Mouse (Mus musculus) MEL (cell line): ENCODE measurements at regions not wholly inside any gene's neighbourhood (a gene's known extent, or its start where the extent isn't known, plus 50 kb on each side); places are given as distances from the start of the nearest gene placed in this dataset.

ENCODE experiments used
- DNase-seq: peaks from one replicate; pipeline ENCODE4 v3.0.0; 2011; ENCODE audit warnings: low read depth, low spot score
- H3K27ac ChIP-seq: 2 replicates; pipeline ENCODE4 v1.5.1; 2012; ENCODE audit warnings: low read depth, mild to moderate bottlenecking, control low read depth, low read length, moderate library complexity; ENCODE audit not compliant: control insufficient read depth
- H3K27me3 ChIP-seq, 2 experiments: fragments of 150-350 bp in 1 of 2; sonication (generic) in 1 of 2; 2 replicates each; pipeline ENCODE4 v1.6.1; 2012; ENCODE audit warnings: low read length in 2 of 2, mild to moderate bottlenecking in 2 of 2, improper control_type of control experiment in 1 of 2, moderate library complexity in 1 of 2; ENCODE audit not compliant: insufficient read depth in 2 of 2, control insufficient read depth in 1 of 2
- H3K36me3 ChIP-seq, 2 experiments: 2 replicates each; pipeline ENCODE4 v1.6.1; 2012 to 2014; ENCODE audit warnings: low read length in 2 of 2, improper control_type of control experiment in 1 of 2, inconsistent platforms in 1 of 2, mild to moderate bottlenecking in 1 of 2; ENCODE audit not compliant: insufficient read depth in 2 of 2, control insufficient read depth in 1 of 2
- H3K4me1 ChIP-seq, 2 experiments: fragments of 150-350 bp in 1 of 2; sonication (generic) in 1 of 2; 2 replicates each; pipeline ENCODE4 v1.6.1; 2012; ENCODE audit warnings: low read length in 2 of 2, improper control_type of control experiment in 1 of 2, mild to moderate bottlenecking in 1 of 2; ENCODE audit not compliant: insufficient read depth in 2 of 2, control insufficient read depth in 1 of 2
- H3K4me3 ChIP-seq, 2 experiments: fragments of 150-350 bp in 1 of 2; sonication (generic) in 1 of 2; 2 replicates each; pipeline ENCODE4 v1.5.1; 2012; ENCODE audit warnings: low read depth in 2 of 2, low read length in 2 of 2, mild to moderate bottlenecking in 2 of 2, moderate library complexity in 2 of 2, control low read depth in 1 of 2, improper control_type of control experiment in 1 of 2; ENCODE audit not compliant: control insufficient read depth in 1 of 2, insufficient read depth in 1 of 2
- H3K79me2 ChIP-seq: 2 replicates; pipeline ENCODE4 v1.6.1; 2012; ENCODE audit warnings: mild to moderate bottlenecking, low read length, moderate library complexity; ENCODE audit not compliant: control insufficient read depth, poor library complexity, insufficient read depth
- H3K9ac ChIP-seq: 2 replicates; pipeline ENCODE4 v1.6.1; 2012; ENCODE audit warnings: low read depth, mild to moderate bottlenecking, control low read depth, low read length, moderate library complexity; ENCODE audit not compliant: control insufficient read depth, poor library complexity, severe bottlenecking
- H3K9me3 ChIP-seq: fragments of 150-350 bp; sonication (generic); replicated peaks from 2 replicates; pipeline ENCODE4 v1.6.1; 2012; ENCODE audit warnings: mild to moderate bottlenecking, low read length, improper control_type of control experiment, moderate library complexity; ENCODE audit not compliant: insufficient read depth
- BHLHE40 ChIP-seq: IDR thresholded peaks from 2 replicates; pipeline ENCODE4 v1.6.1; 2012; ENCODE audit warnings: low read depth, mild to moderate bottlenecking, inconsistent platforms, low read length, improper control_type of control experiment, borderline replicate concordance
- CTCF ChIP-seq, 3 experiments: IDR thresholded peaks in 2 of 3; conservative IDR thresholded peaks in 1 of 3; 2 replicates each; pipeline ENCODE4 v1.5.1; 2011 to 2012; ENCODE audit warnings: low read length in 3 of 3, low read depth in 2 of 3, mild to moderate bottlenecking in 2 of 3, improper control_type of control experiment in 1 of 3, inconsistent platforms in 1 of 3, mixed read lengths in 1 of 3, moderate library complexity in 1 of 3; ENCODE audit not compliant: control insufficient read depth in 1 of 3, insufficient read depth in 1 of 3, poor library complexity in 1 of 3, severe bottlenecking in 1 of 3
- ELF1 ChIP-seq: IDR thresholded peaks from 2 replicates; pipeline ENCODE4 v1.6.1; 2014; ENCODE audit warnings: low read depth, mild to moderate bottlenecking, inconsistent platforms, low read length, improper control_type of control experiment, moderate library complexity
- EP300 ChIP-seq, 2 experiments: IDR thresholded peaks; 2 replicates each; pipeline ENCODE4 v1.6.1; 2011; ENCODE audit warnings: improper control_type of control experiment in 2 of 2, low read length in 2 of 2, low read depth in 1 of 2, mild to moderate bottlenecking in 1 of 2
- ETS1 ChIP-seq: IDR thresholded peaks from 2 replicates; pipeline ENCODE4 v1.6.1; 2012; ENCODE audit warnings: low read depth, mild to moderate bottlenecking, inconsistent platforms, low read length, improper control_type of control experiment, moderate library complexity
- GABPA ChIP-seq: IDR thresholded peaks from 2 replicates; pipeline ENCODE4 v1.6.1; 2012; ENCODE audit warnings: low read depth, mild to moderate bottlenecking, inconsistent platforms, low read length, improper control_type of control experiment, moderate library complexity
- GATA1 ChIP-seq: IDR thresholded peaks from 2 replicates; pipeline ENCODE4 v1.6.1; 2011; ENCODE audit warnings: low read depth, low read length, improper control_type of control experiment
- JUND ChIP-seq: IDR thresholded peaks from 2 replicates; pipeline ENCODE4 v1.6.1; 2011; ENCODE audit warnings: low read depth, mild to moderate bottlenecking, improper control_type of control experiment, low read length
- MAZ ChIP-seq: IDR thresholded peaks from 2 replicates; pipeline ENCODE4 v1.6.1; 2012; ENCODE audit warnings: low read depth, mild to moderate bottlenecking, inconsistent platforms, low read length, improper control_type of control experiment
- MXI1 ChIP-seq: IDR thresholded peaks from 2 replicates; pipeline ENCODE4 v1.6.1; 2011; ENCODE audit warnings: mild to moderate bottlenecking, low read depth, low read length, improper control_type of control experiment
- MYB ChIP-seq: IDR thresholded peaks from 2 replicates; pipeline ENCODE4 v1.6.1; 2011; ENCODE audit warnings: mild to moderate bottlenecking, low read depth, low read length, improper control_type of control experiment
- MYC ChIP-seq: IDR thresholded peaks from 2 replicates; pipeline ENCODE4 v1.6.1; 2011; ENCODE audit warnings: low read depth, mild to moderate bottlenecking, low read length, improper control_type of control experiment, moderate library complexity
- TAL1 ChIP-seq: IDR thresholded peaks from 2 replicates; pipeline ENCODE4 v1.6.1; 2012; ENCODE audit warnings: mild to moderate bottlenecking, inconsistent platforms, low read length, moderate library complexity, mixed read lengths
- TCF12 ChIP-seq: IDR thresholded peaks from 2 replicates; pipeline ENCODE4 v1.6.1; 2014; ENCODE audit warnings: low read depth, mild to moderate bottlenecking, inconsistent platforms, low read length, improper control_type of control experiment, moderate library complexity
- UBTF ChIP-seq: IDR thresholded peaks from 2 replicates; pipeline ENCODE4 v1.6.1; 2012; ENCODE audit warnings: low read depth, mild to moderate bottlenecking, inconsistent platforms, low read length, improper control_type of control experiment, moderate library complexity, borderline replicate concordance; ENCODE audit not compliant: insufficient read depth
- USF1 ChIP-seq: IDR thresholded peaks from 2 replicates; pipeline ENCODE4 v1.6.1; 2014; ENCODE audit warnings: low read depth, mild to moderate bottlenecking, inconsistent platforms, low read length, improper control_type of control experiment, moderate library complexity
- USF2 ChIP-seq, 2 experiments: IDR thresholded peaks; 2 replicates each; pipeline ENCODE4 v1.6.1; 2011 to 2012; ENCODE audit warnings: improper control_type of control experiment in 2 of 2, low read length in 2 of 2, borderline replicate concordance in 1 of 2, inconsistent platforms in 1 of 2, low read depth in 1 of 2, mild to moderate bottlenecking in 1 of 2; ENCODE audit not compliant: insufficient read depth in 1 of 2
- ZC3H11A ChIP-seq: IDR thresholded peaks from 2 replicates; pipeline ENCODE4 v1.6.1; 2012; ENCODE audit warnings: low read depth, mild to moderate bottlenecking, inconsistent platforms, low read length, improper control_type of control experiment
- ZNF384 ChIP-seq: IDR thresholded peaks from 2 replicates; pipeline ENCODE4 v1.6.1; 2012; ENCODE audit warnings: low read depth, mild to moderate bottlenecking, inconsistent platforms, low read length, improper control_type of control experiment

DNA sequence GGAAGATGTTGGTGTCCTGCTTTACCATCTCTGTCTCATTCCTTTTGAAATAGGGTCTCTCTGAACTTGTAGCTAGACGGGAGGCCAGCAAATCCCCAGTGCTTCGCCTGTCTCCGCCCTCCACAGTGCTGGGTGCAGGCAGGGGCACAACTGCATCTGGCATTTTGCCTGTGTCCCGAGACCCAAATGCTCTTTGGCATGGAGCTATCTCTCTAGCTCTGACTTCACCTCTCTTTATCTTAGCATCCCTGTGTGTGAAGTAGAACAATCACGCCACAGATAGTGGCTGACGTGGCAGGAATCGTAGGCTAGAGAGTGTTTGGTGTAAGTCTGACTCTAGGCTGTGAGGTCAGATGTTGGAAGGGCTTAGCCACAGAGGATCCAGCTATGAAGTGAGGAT lies 53.2 kb upstream of the Neurl1b start (continued):
- TF ChIP-seq MXI1 = peak; percentile 55
- TF ChIP-seq MYC = no peak
- TF ChIP-seq CTCF (IDR thresholded peaks at IDR 0.05 in 2 of 3, conservative IDR thresholded peaks at IDR 0.05 in 1 of 3; ENCODE audit: control insufficient read depth in 1 of 3, insufficient read depth in 1 of 3, low read depth in 2 of 3, low read length in 3 of 3, poor library complexity in 1 of 3, severe bottlenecking in 1 of 3) = no peak
- TF ChIP-seq ZC3H11A = no peak
- TF ChIP-seq USF2 (IDR thresholded peaks at IDR 0.05; ENCODE audit: borderline replicate concordance in 1 of 2, insufficient read depth in 1 of 2, low read depth in 1 of 2, low read length in 2 of 2) = no peak
- TF ChIP-seq ELF1 = no peak
- TF ChIP-seq UBTF = no peak
- TF ChIP-seq GABPA = no peak
- no peak for TF ChIP-seq MYB
- no peak for TF ChIP-seq ZNF384
- TF ChIP-seq TAL1 = no peak
- TF ChIP-seq, all 39 proteins: peak for 8

- H3K27ac ChIP-seq = peak overlapping the region; percentile 10; the same call in 1 of the 2 replicates
- no peak overlapping the region for H3K4me3 ChIP-seq
- no peak for TF ChIP-seq MAZ
- TF ChIP-seq UBTF = no peak
- peak; percentile 36; the same call in 1 of the 2 replicates for TF ChIP-seq TAL1
- peak; percentile 95 for TF ChIP-seq ETS1
- peak; percentile 60; the same call in 1 of the 2 replicates for TF ChIP-seq BHLHE40
- peak; percentile 80 for TF ChIP-seq GATA1
- no peak for TF ChIP-seq CTCF (IDR thresholded peaks at IDR 0.05 in 2 of 3, conservative IDR thresholded peaks at IDR 0.05 in 1 of 3; ENCODE audit: control insufficient read depth in 1 of 3, insufficient read depth in 1 of 3, low read depth in 2 of 3, low read length in 3 of 3, poor library complexity in 1 of 3, severe bottlenecking in 1 of 3)
- TF ChIP-seq JUND = no peak
- TF ChIP-seq EP300 (IDR thresholded peaks at IDR 0.05; ENCODE audit: low read depth in 1 of 2, low read length in 2 of 2) = peak; percentile 65 to 82; a peak in 3 of 4 replicates
- peak; percentile 89 for TF ChIP-seq TCF12
- peak; percentile 50 for TF ChIP-seq USF1
- TF ChIP-seq, all 39 proteins: peak for 7
- no peak overlapping the region for H3K9ac ChIP-seq
- H3K79me2 ChIP-seq = no peaks in the 10 kb centered on the region
- no peaks in the 10 kb centered on the region; a peak in 1 of 4 replicates for H3K27me3 ChIP-seq
- no peaks in the 10 kb centered on the region for H3K9me3 ChIP-seq
- peaks cover 11 to 32% of the 10 kb centered on the region in 2 experiments for H3K4me1 ChIP-seq
- peaks cover 0 to 21% of the 10 kb centered on the region in 2 experiments; a peak in 2 of 4 replicates for H3K36me3 ChIP-seq
- DNase-seq = peak; percentile 72
These were observed 52.6 kb upstream of the Neurl1b start for GRCm38 (mm10) chr17:26361992-26362391.
